Mouse (Mus musculus): ENCODE data around the gene Cep170b.

- TF ChIP-seq CTCF (IDR thresholded peaks at IDR 0.05; ENCODE audit: control insufficient read depth, insufficient read depth, low read length) (no peak), POLR2A (IDR thresholded peaks at IDR 0.05; ENCODE audit: borderline replicate concordance, control insufficient read depth, low read depth, low read length) (no peak)
Measured at GRCm38 (mm10) chr12:112702374-112703320, 17.6 kb upstream of the Cep170b start.

Data from bone marrow, adult 2 months (tissue).